Mouse (Mus musculus): ENCODE measurements around the gene Dlgap4.

DNA sequence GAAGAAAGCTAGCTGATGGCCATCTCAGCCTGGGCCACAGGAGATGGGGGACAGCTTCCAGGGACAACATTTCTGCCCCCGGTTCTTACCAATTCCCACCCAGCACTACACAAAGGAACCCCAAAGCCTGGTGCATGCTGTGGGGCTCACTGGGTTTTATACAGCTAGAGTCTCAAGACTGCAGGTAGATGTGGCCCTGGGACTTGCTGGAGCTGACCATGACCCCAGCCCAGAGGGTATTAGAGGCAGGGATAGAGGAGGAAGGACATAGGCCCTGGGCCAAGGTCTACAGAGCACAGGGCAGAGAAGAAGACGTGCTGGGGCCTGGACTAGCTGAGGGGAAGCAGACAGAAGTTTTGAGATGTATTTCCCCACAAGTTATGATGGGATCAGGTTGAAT, 163.4 kb downstream of the Dlgap4 start:
- TF ChIP-seq POLR2A (IDR thresholded peaks at IDR 0.05; ENCODE audit: control insufficient read depth, extremely low read depth, insufficient read depth, low read length, poor library complexity) (no peak), CTCF (IDR thresholded peaks at IDR 0.05; ENCODE audit: borderline replicate concordance, control insufficient read depth, extremely low read depth, insufficient read depth, low read length, poor library complexity) (no peak)

Measured in thymus, adult 2 months (tissue).